In genomic region chr13:16705217-16706104, GRCm38 (mm10) we compare ENCODE assay signal across 15 mouse cellular contexts.
DNase-seq lines count a peak whose midpoint lies in the region; ATAC-seq lines count a peak whose summit lies in the region.
"Had no signal": no experiment of that assay in that cellular context is flagged by ENCODE, and none has a peak within 500 bp of the region (broad histone marks: within the 10 kb centered on the region; RNA-seq: fewer than 3 reads in every experiment).

No protein-coding gene starts in this region.

- no peak for DNase-seq in midbrain, embryonic 11.5 days (ENCODE audit: low spot score, missing footprints)
- no peak for DNase-seq in midbrain, embryonic 10.5 days (ENCODE audit: low spot score)
- peak; percentile 13 to 17 for DNase-seq in layer of hippocampus, postnatal 10 days (ENCODE audit: low spot score in 2 of 2)
- DNase-seq in retina, embryonic 14.5 days (ENCODE audit: low spot score), result peak; percentile 68
- DNase-seq in cerebellum, adult 11 months, result no peak
- DNase-seq in spleen, adult 12 weeks (ENCODE audit: low spot score), result no peak
- DNase-seq in cerebellum, postnatal 14 days, result no peak
- DNase-seq: adrenal gland, postnatal 36 days; cerebellum, adult 8-10 months; gastrocnemius, postnatal 10 days; heart, postnatal 14 days; kidney, postnatal 14 days had no signal

- H3K27me3 ChIP-seq in midbrain, embryonic 11.5 days (ENCODE audit: control insufficient read depth, insufficient read depth, low read length), result no peaks in the 10 kb centered on the region
- H3K27me3 ChIP-seq in midbrain, embryonic 10.5 days (ENCODE audit: low read depth, poor library complexity, severe bottlenecking), result no peaks in the 10 kb centered on the region
- H3K27me3 ChIP-seq in forebrain, embryonic 15.5 days, result no peaks in the 10 kb centered on the region
- H3K27me3 ChIP-seq: CH12.LX had no signal

- no peaks in the 10 kb centered on the region for H3K36me3 ChIP-seq in midbrain, embryonic 11.5 days (ENCODE audit: control insufficient read depth, insufficient read depth, low read length)
- no peaks in the 10 kb centered on the region for H3K36me3 ChIP-seq in midbrain, embryonic 10.5 days
- H3K36me3 ChIP-seq in forebrain, embryonic 15.5 days, result no peaks in the 10 kb centered on the region

- ATAC-seq in midbrain, embryonic 11.5 days (ENCODE audit: low FRiP score), result peak; percentile 85
- ATAC-seq in forebrain, embryonic 15.5 days (replicated peaks), result peak; percentile 92

- WGBS in midbrain, embryonic 11.5 days, result 77% methylated on average over 10 of the region's 10 CpGs
- WGBS in midbrain, embryonic 10.5 days, result 86% methylated on average over 10 of the region's 10 CpGs
- WGBS in forebrain, embryonic 15.5 days, result 45% methylated on average over 10 of the region's 10 CpGs

- no peak overlapping the region for H3K9ac ChIP-seq in midbrain, embryonic 11.5 days (ENCODE audit: low read length)
- H3K9ac ChIP-seq in forebrain, embryonic 15.5 days (replicated peaks), result no peak overlapping the region

- no peak overlapping the region for H3K4me2 ChIP-seq in midbrain, embryonic 11.5 days
- H3K4me2 ChIP-seq in forebrain, embryonic 15.5 days (replicated peaks), result 0 out of 2 replicates have a peak overlapping the region, but pooled peaks have one; percentile 6

- H3K9me3 ChIP-seq in midbrain, embryonic 11.5 days (ENCODE audit: control insufficient read depth, low read length), result no peaks in the 10 kb centered on the region
- H3K9me3 ChIP-seq in midbrain, embryonic 10.5 days (replicated peaks), result no peaks in the 10 kb centered on the region
- H3K9me3 ChIP-seq in forebrain, embryonic 15.5 days, result no peaks in the 10 kb centered on the region

- no peaks in the 10 kb centered on the region for H3K4me1 ChIP-seq in midbrain, embryonic 11.5 days (ENCODE audit: control insufficient read depth, insufficient read depth, low read length)
- no peaks in the 10 kb centered on the region for H3K4me1 ChIP-seq in midbrain, embryonic 10.5 days
- peaks cover 13% of the 10 kb centered on the region for H3K4me1 ChIP-seq in forebrain, embryonic 15.5 days

- no peak overlapping the region for H3K27ac ChIP-seq in midbrain, embryonic 11.5 days (ENCODE audit: low read depth, low read length)
- H3K27ac ChIP-seq in midbrain, embryonic 10.5 days (replicated peaks), result no peak overlapping the region; the same call in 1 of the 2 replicates
- H3K27ac ChIP-seq in forebrain, embryonic 15.5 days (replicated peaks), result peak overlapping the region; percentile 62

- no peak overlapping the region for H3K4me3 ChIP-seq in midbrain, embryonic 11.5 days (ENCODE audit: low read depth, low read length)
- no peak overlapping the region for H3K4me3 ChIP-seq in midbrain, embryonic 10.5 days
- no peak overlapping the region for H3K4me3 ChIP-seq in forebrain, embryonic 15.5 days
- H3K4me3 ChIP-seq: erythroblast, embryonic 14.5 days had no signal

Comparison
In these comparisons a context has a peak if more than half of its experiments do, and no peak if none do; other contexts are left out.
1. DNase-seq: peak in layer of hippocampus, postnatal 10 days (2 of 2) and retina, embryonic 14.5 days (single experiment); none in midbrain, embryonic 11.5 days (single experiment), midbrain, embryonic 10.5 days (single experiment), cerebellum, adult 11 months (single experiment), spleen, adult 12 weeks (single experiment) and cerebellum, postnatal 14 days (0 of 2).